Mouse (Mus musculus): ENCODE measurements around the gene Mapk10.

DNA sequence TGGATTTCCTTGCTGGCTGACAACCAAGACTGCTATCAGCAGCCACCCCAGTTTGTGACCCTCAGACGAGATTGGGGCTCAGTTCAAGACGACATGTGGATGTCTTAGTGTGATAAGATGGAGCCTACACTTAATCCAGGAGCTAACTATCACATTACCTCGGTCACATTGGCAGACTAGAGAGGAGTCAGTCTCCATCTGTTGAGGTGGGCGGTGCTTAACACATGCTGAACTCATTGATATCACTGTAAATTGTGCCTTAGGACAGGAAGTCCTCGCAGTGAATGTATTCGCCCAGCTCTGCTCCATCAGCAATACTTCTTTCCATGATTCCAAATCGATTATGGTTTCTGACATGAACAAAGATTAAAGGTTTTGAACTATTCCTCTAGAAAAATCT is 193.5 kb downstream of the Mapk10 start:
- TF ChIP-seq CTCF (conservative IDR thresholded peaks at IDR 0.05; ENCODE audit: low read length), result no peak
- no peak for TF ChIP-seq NANOG (IDR thresholded peaks at IDR 0.05; ENCODE audit: borderline replicate concordance, low read length)
- no peak for TF ChIP-seq POU5F1 (IDR thresholded peaks at IDR 0.05; ENCODE audit: borderline replicate concordance, low read length)
